Mouse (Mus musculus): ENCODE measurements around the gene Safb.

Safb gene

DNA sequence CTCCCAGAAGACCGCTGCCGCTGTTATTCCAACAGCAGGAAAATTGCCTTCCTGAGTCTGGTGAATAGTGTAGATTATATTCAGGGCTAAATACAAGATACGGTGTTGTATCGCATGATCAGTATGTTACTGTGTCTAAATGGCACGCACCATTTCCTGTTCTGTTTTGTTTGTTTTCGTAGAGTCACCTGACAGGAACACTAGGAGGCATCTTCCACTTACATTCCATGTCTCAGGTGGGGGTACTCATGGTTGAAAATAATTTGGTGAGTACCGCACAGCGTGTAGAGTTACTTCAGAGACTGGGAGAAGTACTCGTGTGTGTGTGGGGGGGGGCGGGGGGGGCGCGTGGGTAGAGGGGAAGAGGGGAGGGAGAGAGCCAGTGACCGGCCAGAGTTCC lies 62.9 kb downstream of the Safb start:
- DNase-seq (ENCODE audit: low read depth, low spot score), result no peak

DNA sequence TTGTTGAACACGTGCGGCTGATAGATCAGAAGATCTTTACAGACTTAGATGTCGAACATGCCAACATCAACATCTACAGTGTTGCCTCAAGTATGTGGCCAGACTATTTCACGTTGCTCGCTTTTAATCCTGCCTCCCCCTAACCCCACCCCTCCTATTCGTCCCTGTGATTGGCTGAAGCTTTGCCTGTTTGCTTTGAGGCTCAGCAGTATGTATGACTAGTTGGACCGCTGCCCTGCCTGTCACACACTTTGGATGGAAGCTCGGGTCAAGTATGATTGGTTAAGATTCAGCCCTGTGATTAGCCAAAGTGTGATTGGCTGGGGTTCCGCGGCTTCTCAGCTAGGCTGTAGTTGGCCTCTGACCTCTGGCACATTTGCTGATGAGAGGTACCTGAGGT lies 67.2 kb downstream of the Safb start:
- DNase-seq (ENCODE audit: low read depth, low spot score), result no peak

DNA sequence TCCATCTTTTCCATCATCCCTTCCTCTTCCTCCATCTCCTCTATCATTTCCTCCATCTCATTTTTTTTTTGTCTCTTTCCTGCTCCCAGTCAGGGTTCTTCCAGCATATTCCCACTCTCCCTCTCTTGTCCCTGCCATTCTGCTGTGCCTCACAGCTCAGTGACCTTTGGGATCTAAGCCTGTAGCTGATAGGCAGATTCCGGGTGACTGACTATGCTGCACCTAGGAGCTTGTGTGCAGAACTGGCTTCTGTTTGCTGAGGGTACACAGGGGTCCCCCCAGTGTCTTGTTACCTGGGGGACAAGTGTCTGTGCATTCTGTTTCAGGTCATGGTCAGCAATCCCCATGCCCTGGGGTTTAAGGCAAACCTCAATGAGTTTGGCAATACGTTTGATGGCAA lies 70.1 kb downstream of the Safb start:
- no peak for DNase-seq (ENCODE audit: low read depth, low spot score)

DNA sequence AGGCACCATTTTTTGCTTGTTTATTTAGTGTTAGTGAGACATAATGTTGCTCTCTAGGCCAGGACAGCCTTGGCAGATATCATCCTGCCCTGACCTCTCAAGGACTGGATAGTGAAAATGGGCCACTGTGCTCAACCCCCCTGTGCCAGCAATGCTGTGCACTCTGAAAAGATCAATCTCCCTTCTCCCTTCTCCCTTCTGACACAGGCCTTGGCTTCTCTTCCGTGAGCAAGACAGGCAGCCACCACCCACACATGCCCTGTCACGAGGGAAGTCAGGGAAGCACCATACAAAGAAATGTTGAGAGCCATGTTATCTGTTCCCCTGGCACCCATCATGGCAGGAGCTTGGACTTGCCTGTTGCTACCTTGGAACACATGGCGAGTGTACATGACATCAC lies 70.7 kb downstream of the Safb start:
- DNase-seq (ENCODE audit: low read depth, low spot score), result no peak

Data from mesoderm, embryonic 11.5 days (tissue).